Mouse (Mus musculus): ENCODE results near the gene Casp7. TPM values are rescaled to one million over a fixed set of nuclear protein-coding genes. Genes with fewer than 3 reads are reported as not detected.

Gene Casp7
- total and polyA plus RNA-seq, 3 experiments, result 69.4 to 70.4 TPM; not detected in 1

DNA sequence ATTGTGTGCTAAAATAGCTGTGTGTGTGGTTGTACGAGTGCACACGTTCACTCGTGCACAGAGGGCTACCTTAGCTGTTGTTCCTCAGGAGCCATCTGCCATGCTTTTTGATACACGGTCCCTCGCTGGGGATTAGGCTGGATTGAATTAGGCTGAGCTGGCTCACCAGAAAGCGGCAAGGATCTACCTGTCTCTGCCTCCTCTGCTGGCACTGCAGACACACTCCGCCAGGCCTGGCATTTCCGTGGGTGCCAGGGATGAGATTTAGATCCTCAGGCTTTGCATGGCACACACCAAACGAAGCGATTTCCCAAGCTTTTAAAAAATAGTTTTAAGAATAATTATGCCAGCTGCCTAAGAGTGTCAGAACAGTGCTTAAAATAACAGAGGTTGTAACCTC is 75.0 kb downstream of the Casp7 start:
- no peak overlapping the region for H3K9ac ChIP-seq (ENCODE audit: control insufficient read depth, low read depth, low read length, poor library complexity, severe bottlenecking)
- DNase-seq (ENCODE audit: low read depth, low spot score), result no peak
- peaks cover 12 to 20% of the 10 kb centered on the region in 2 experiments for H3K4me1 ChIP-seq (ENCODE audit: control insufficient read depth in 1 of 2, insufficient read depth in 2 of 2, low read length in 2 of 2)
- no peak overlapping the region for H3K4me3 ChIP-seq (ENCODE audit: control insufficient read depth in 1 of 2, insufficient read depth in 1 of 2, low read depth in 2 of 2, low read length in 2 of 2)
- H3K9me3 ChIP-seq (replicated peaks; ENCODE audit: insufficient read depth, low read length), result no peaks in the 10 kb centered on the region
- H3K79me2 ChIP-seq (ENCODE audit: control insufficient read depth, insufficient read depth, low read length, poor library complexity), result no peaks in the 10 kb centered on the region
- peaks cover 0 to 8% of the 10 kb centered on the region in 2 experiments; a peak in 2 of 4 replicates for H3K36me3 ChIP-seq (ENCODE audit: control insufficient read depth in 1 of 2, insufficient read depth in 2 of 2, low read length in 2 of 2)
- H3K27ac ChIP-seq (ENCODE audit: control insufficient read depth, low read depth, low read length), result no peak overlapping the region
- TF ChIP-seq ZC3H11A (IDR thresholded peaks at IDR 0.05; ENCODE audit: low read depth, low read length), result no peak
- no peak for TF ChIP-seq GABPA (IDR thresholded peaks at IDR 0.05; ENCODE audit: low read depth, low read length)
- no peak for TF ChIP-seq POLR2A (IDR thresholded peaks at IDR 0.05; ENCODE audit: control insufficient read depth in 1 of 2, insufficient read depth in 1 of 2, low read depth in 1 of 2, low read length in 2 of 2, poor library complexity in 1 of 2)
- no peak for TF ChIP-seq RCOR1 (IDR thresholded peaks at IDR 0.05; ENCODE audit: low read depth, low read length)
- TF ChIP-seq CHD2 (IDR thresholded peaks at IDR 0.05; ENCODE audit: low read length), result no peak
- TF ChIP-seq CHD1 (IDR thresholded peaks at IDR 0.05; ENCODE audit: low read depth, low read length), result no peak
- no peak for TF ChIP-seq MAFK (IDR thresholded peaks at IDR 0.05; ENCODE audit: borderline replicate concordance, low read depth, low read length)
- no peak for TF ChIP-seq ETS1 (IDR thresholded peaks at IDR 0.05; ENCODE audit: low read depth, low read length)
- no peak for TF ChIP-seq RAD21 (IDR thresholded peaks at IDR 0.05; ENCODE audit: low read depth, low read length)
- TF ChIP-seq MYB (IDR thresholded peaks at IDR 0.05; ENCODE audit: low read depth, low read length), result no peak
- no peak for TF ChIP-seq UBTF (IDR thresholded peaks at IDR 0.05; ENCODE audit: borderline replicate concordance, insufficient read depth, low read depth, low read length)
- no peak for TF ChIP-seq TCF12 (IDR thresholded peaks at IDR 0.05; ENCODE audit: low read depth, low read length)
- no peak for TF ChIP-seq ZMIZ1 (IDR thresholded peaks at IDR 0.05; ENCODE audit: low read depth, low read length)
- no peak for TF ChIP-seq USF2 (IDR thresholded peaks at IDR 0.05; ENCODE audit: borderline replicate concordance in 1 of 2, insufficient read depth in 1 of 2, low read depth in 1 of 2, low read length in 2 of 2)
- TF ChIP-seq EP300 (IDR thresholded peaks at IDR 0.05; ENCODE audit: low read depth in 1 of 2, low read length in 2 of 2), result no peak
- no peak for TF ChIP-seq JUND (IDR thresholded peaks at IDR 0.05; ENCODE audit: low read depth, low read length)
- H3K27me3 ChIP-seq (ENCODE audit: control insufficient read depth in 1 of 2, insufficient read depth in 2 of 2, low read length in 2 of 2), result no peaks in the 10 kb centered on the region

- peak; percentile 97 for DNase-seq (ENCODE audit: low read depth, low spot score)
- peaks cover 16 to 24% of the 10 kb centered on the region in 2 experiments for H3K4me1 ChIP-seq (ENCODE audit: control insufficient read depth in 1 of 2, insufficient read depth in 2 of 2, low read length in 2 of 2)
- H3K9ac ChIP-seq (ENCODE audit: control insufficient read depth, low read depth, low read length, poor library complexity, severe bottlenecking), result peak overlapping the region; percentile 54
- peak overlapping the region; percentile 29 to 54 for H3K4me3 ChIP-seq (ENCODE audit: control insufficient read depth in 1 of 2, insufficient read depth in 1 of 2, low read depth in 2 of 2, low read length in 2 of 2)
- H3K9me3 ChIP-seq (replicated peaks; ENCODE audit: insufficient read depth, low read length), result no peaks in the 10 kb centered on the region
- H3K27me3 ChIP-seq (ENCODE audit: control insufficient read depth in 1 of 2, insufficient read depth in 2 of 2, low read length in 2 of 2), result no peaks in the 10 kb centered on the region
- H3K79me2 ChIP-seq (ENCODE audit: control insufficient read depth, insufficient read depth, low read length, poor library complexity), result no peaks in the 10 kb centered on the region
- peaks cover 0 to 13% of the 10 kb centered on the region in 2 experiments; a peak in 2 of 4 replicates for H3K36me3 ChIP-seq (ENCODE audit: control insufficient read depth in 1 of 2, insufficient read depth in 2 of 2, low read length in 2 of 2)
- H3K27ac ChIP-seq (ENCODE audit: control insufficient read depth, low read depth, low read length), result peak overlapping the region; percentile 57
- peak; percentile 83 for TF ChIP-seq GATA1 (IDR thresholded peaks at IDR 0.05; ENCODE audit: low read depth, low read length)
- no peak for TF ChIP-seq MAFK (IDR thresholded peaks at IDR 0.05; ENCODE audit: borderline replicate concordance, low read depth, low read length)
- no peak for TF ChIP-seq RAD21 (IDR thresholded peaks at IDR 0.05; ENCODE audit: low read depth, low read length)
- peak; percentile 88 for TF ChIP-seq TCF12 (IDR thresholded peaks at IDR 0.05; ENCODE audit: low read depth, low read length)
- no peak for TF ChIP-seq GABPA (IDR thresholded peaks at IDR 0.05; ENCODE audit: low read depth, low read length)
- TF ChIP-seq TAL1 (IDR thresholded peaks at IDR 0.05; ENCODE audit: low read length), result peak; percentile 73
- no peak for TF ChIP-seq CHD2 (IDR thresholded peaks at IDR 0.05; ENCODE audit: low read length)
- peak; percentile 52 for TF ChIP-seq HCFC1 (IDR thresholded peaks at IDR 0.05; ENCODE audit: low read depth, low read length)
- TF ChIP-seq ELF1 (IDR thresholded peaks at IDR 0.05; ENCODE audit: low read depth, low read length), result peak; percentile 71
- TF ChIP-seq NRF1 (IDR thresholded peaks at IDR 0.05; ENCODE audit: insufficient read depth, low read depth, low read length, poor library complexity, severe bottlenecking), result no peak
- peak; percentile 75 for TF ChIP-seq MAX (IDR thresholded peaks at IDR 0.05; ENCODE audit: low read length)
- peak; percentile 75 for TF ChIP-seq ZMIZ1 (IDR thresholded peaks at IDR 0.05; ENCODE audit: low read depth, low read length)
- TF ChIP-seq MAZ (IDR thresholded peaks at IDR 0.05; ENCODE audit: low read depth, low read length), result no peak
- peak; percentile 73 for TF ChIP-seq RCOR1 (IDR thresholded peaks at IDR 0.05; ENCODE audit: low read depth, low read length)
- peak; percentile 66 for TF ChIP-seq NELFE (IDR thresholded peaks at IDR 0.05; ENCODE audit: low read depth, low read length)
- TF ChIP-seq ZKSCAN1 (IDR thresholded peaks at IDR 0.05; ENCODE audit: low read depth, low read length), result peak; percentile 55; the same call in 1 of the 2 replicates
- TF ChIP-seq MXI1 (IDR thresholded peaks at IDR 0.05; ENCODE audit: low read depth, low read length), result peak; percentile 80
- no peak for TF ChIP-seq USF2 (IDR thresholded peaks at IDR 0.05; ENCODE audit: borderline replicate concordance in 1 of 2, insufficient read depth in 1 of 2, low read depth in 1 of 2, low read length in 2 of 2)
- TF ChIP-seq TBP (IDR thresholded peaks at IDR 0.05; ENCODE audit: low read depth, low read length), result peak; percentile 49
- TF ChIP-seq POLR2A (IDR thresholded peaks at IDR 0.05; ENCODE audit: control insufficient read depth in 1 of 2, insufficient read depth in 1 of 2, low read depth in 1 of 2, low read length in 2 of 2, poor library complexity in 1 of 2), result peak; percentile 46 to 79; a peak in 3 of 4 replicates
- TF ChIP-seq POLR2AphosphoS2 (IDR thresholded peaks at IDR 0.05; ENCODE audit: low read length), result no peak
Measured at GRCm38 (mm10) chr19:56474869-56475550, 78.1 kb downstream of the Casp7 start.
